Mouse (Mus musculus): ENCODE data around the gene Rad51c.
A peak's percentile ranks its signal among the peaks of the same experiment; 100 is the strongest.

Gene Rad51c

DNA sequence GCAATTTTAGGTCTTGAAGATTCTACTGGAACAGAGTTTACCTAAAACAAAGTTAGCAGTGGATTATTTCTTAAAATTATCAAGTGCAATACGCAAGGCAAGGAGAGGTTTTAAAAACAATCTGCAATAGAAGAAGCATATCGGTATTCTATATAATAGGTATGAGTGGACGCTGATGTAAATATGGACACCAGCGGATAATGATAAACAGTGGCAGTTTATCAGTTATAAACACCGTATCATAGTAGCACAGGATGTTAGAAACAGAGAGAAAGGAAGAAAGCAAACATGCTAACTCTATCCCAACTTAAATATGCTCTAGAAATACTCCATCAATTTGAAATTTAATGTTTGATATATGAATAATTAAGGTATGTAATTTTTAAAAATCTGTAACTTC, 39.6 kb downstream of the Rad51c start:
- no peak for DNase-seq

DNA sequence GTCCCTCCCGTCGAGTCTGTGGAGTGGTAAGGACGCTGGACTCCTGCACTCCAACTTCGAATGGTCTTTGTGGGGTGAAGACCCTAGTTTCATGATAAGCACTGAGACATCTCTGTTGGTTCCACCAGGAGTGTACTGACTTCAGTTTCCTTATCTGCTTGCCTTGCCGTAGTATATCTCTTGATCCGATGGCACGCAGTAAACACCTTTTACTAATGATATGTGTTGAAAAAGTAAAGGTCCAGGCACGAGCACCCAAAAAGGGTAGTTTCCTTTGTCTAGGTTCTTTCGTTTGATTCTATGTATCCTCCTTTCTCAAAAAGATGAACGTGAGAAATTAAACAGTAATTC, 45.5 kb downstream of the Rad51c start:
- no peak for DNase-seq

- DNase-seq: peak; percentile 81
Observed at GRCm38 (mm10) chr11:87358331-87359261, 46.2 kb downstream of the Rad51c start, which contains the start of gene Ppm1e. Gene Ppm1e, minus strand, starts transcription at chr11:87359023.

DNA sequence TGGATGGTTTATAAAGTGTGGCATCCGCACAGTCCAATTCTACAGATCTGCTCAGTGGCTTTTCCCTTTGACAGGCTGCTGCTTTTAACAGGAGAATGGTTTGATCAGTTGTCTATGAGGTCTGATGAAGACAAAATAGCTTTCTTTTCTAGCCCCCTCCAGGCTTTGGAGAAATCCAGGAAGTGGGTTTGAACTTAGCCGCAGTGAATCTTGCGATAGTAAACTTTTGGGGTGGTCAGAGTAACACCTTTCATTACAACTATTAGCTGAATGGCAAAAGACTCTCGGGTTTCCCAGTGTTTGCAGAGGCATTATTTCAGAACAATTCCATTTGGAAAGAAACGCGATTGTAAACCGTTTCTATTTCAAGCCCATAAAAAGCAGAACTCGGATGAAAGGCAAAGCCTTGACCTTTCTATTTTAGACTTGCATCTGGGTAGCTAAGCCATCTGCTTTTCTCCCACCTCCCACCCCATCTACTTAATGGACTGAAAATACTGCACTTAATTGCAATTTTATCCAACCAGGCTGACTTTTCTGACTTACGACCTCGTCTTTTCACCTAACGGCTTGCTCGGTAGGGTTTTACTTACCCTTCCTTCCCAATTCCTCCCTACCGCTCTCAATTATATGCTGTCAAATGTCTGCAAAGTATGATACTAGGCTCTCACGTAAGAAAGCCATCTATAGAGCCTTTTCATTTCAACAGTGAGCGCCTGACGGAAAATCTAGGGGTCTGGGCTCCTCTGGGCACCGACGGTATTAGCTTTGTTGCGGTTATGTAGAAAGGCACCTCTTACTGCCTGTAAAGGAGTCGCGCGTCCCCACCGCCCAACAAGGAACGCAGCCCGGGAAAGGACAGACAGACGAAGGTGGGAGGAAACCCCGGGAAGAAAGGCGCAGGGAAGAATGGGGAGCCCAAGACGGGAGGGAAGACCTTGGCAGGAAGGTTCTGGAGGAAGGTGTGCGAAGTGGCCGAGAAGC, 47.1 kb downstream of the Rad51c start:
- DNase-seq: peak; percentile 3

GRCm38 (mm10) chr11:87354861-87355260, 49.9 kb downstream of the Rad51c start:
- no peak for DNase-seq

- no peak for DNase-seq
Observed at GRCm38 (mm10) chr11:87353646-87354170, 51.0 kb downstream of the Rad51c start.
